Mouse (Mus musculus) liver, postnatal 0 days (tissue): ENCODE data around the gene Kalrn. TPM values are rescaled to one million over a fixed set of nuclear protein-coding genes. Genes with fewer than 3 reads are reported as not detected.

ENCODE experiments used
- ATAC-seq: fragments of 200-750 bp; cut with Nextera tagmentation; 2 replicates; pipeline ENCODE4 v1.8.0; 2017; ENCODE audit warnings: mild to moderate bottlenecking, moderate library complexity
- DNase-seq: peaks from one replicate; pipeline ENCODE4 v3.0.0-alpha.2; 2016
- H3K27ac ChIP-seq: fragments of 300-500 bp; sonication (generic); 2 replicates; pipeline ENCODE4 v1.5.1; 2014; ENCODE audit warnings: antibody characterized with exemption, moderate library complexity, mild to moderate bottlenecking, low read depth
- H3K27me3 ChIP-seq: fragments of 300-500 bp; sonication (generic); 2 replicates; pipeline ENCODE4 v1.6.1; 2014; ENCODE audit warnings: low read length, control low read depth, mixed read lengths; ENCODE audit not compliant: insufficient read depth
- H3K36me3 ChIP-seq: fragments of 300-500 bp; sonication (generic); replicated peaks from 2 replicates; pipeline ENCODE4 v1.6.1; 2014; ENCODE audit warnings: mild to moderate bottlenecking, control low read depth, low read length, moderate library complexity, mixed read lengths; ENCODE audit not compliant: insufficient read depth
- H3K4me1 ChIP-seq: fragments of 300-500 bp; sonication (generic); 2 replicates; pipeline ENCODE4 v1.6.1; 2014; ENCODE audit warnings: antibody characterized with exemption, mild to moderate bottlenecking, control low read depth; ENCODE audit not compliant: insufficient read depth
- H3K4me2 ChIP-seq: fragments of 300-500 bp; sonication (generic); 2 replicates; pipeline ENCODE4 v1.6.1; 2014; ENCODE audit warnings: low read depth, mild to moderate bottlenecking, low read length, moderate library complexity, mixed read lengths
- H3K4me3 ChIP-seq: fragments of 300-500 bp; sonication (generic); 2 replicates; pipeline ENCODE4 v1.5.1; 2014; ENCODE audit warnings: low read depth, low read length
- H3K9ac ChIP-seq: fragments of 300-500 bp; sonication (generic); replicated peaks from 2 replicates; pipeline ENCODE4 v1.6.1; 2014; ENCODE audit warnings: mild to moderate bottlenecking, moderate library complexity
- H3K9me3 ChIP-seq: fragments of 300-500 bp; sonication (generic); 2 replicates; pipeline ENCODE4 v1.6.1; 2016; ENCODE audit warnings: mild to moderate bottlenecking, control low read depth, low read length, mixed read lengths
- CTCF ChIP-seq: sonication (generic); IDR thresholded peaks from 2 replicates; pipeline ENCODE4 v1.5.1; 2016; ENCODE audit warnings: antibody characterized with exemption, low read depth
- EP300 ChIP-seq: IDR thresholded peaks from 2 replicates; pipeline ENCODE4 v1.6.1; 2016; ENCODE audit warnings: antibody characterized with exemption, low read depth, mild to moderate bottlenecking
- WGBS: fragments of 180-500 bp; shearing (Covaris S2); extraction: QIAGEN DNeasy Blood & Tissue Kit; methylation state at CpG from one replicate; pipeline ENCODE4 v1.1.7; 2014; ENCODE audit not compliant: insufficient replicate concordance; 5-methylcytosine and 5-hydroxymethylcytosine counted together
- polyA plus RNA-seq: library from polyadenylated mRNA; unstranded; fragments of >200 nt; fragmentation: Nextera tagmentation; extraction: Ambion mirVana; gene quantifications from 2 replicates; pipeline ENCODE4 v1.2.1, GENCODE M21; 2015

The Kalrn gene
- polyA plus RNA-seq, 1 experiment from 2014 or later, result 16.7 TPM

- ATAC-seq, result no peak
- Histone ChIP-seq H3K36me3 (no peaks in the 10 kb centered on the region), H3K9ac (peak overlapping the region; percentile 68; the same call in 1 of the 2 replicates), H3K27ac (no peak overlapping the region), H3K4me1 (peaks cover 15% of the 10 kb centered on the region), H3K9me3 (no peaks in the 10 kb centered on the region), H3K4me2 (peak overlapping the region; percentile 82), H3K27me3 (0 out of 2 replicates have a peak, but pooled peaks cover 4% of the 10 kb centered on the region), H3K4me3 (peak overlapping the region; percentile 66)
- 4% methylated on average over 14 of the region's 14 CpGs for WGBS
- TF ChIP-seq CTCF, result no peak
- DNase-seq, result no peak
Observed at GRCm38 (mm10) chr16:34093734-34094445, 479.4 kb downstream of the Kalrn start.

GRCm38 (mm10) chr16:34089528-34090095, 483.7 kb downstream of the Kalrn start:
- DNase-seq, result no peak
- H3K9ac ChIP-seq, result no peak overlapping the region
- no peaks in the 10 kb centered on the region for H3K9me3 ChIP-seq
- 51% methylated on average over 8 of the region's 8 CpGs for WGBS
- TF ChIP-seq CTCF, result no peak
- TF ChIP-seq EP300, result no peak
- H3K27ac ChIP-seq, result 0 out of 2 replicates have a peak overlapping the region, but pooled peaks have one; percentile 12
- peaks cover 19% of the 10 kb centered on the region for H3K4me1 ChIP-seq
- no peak overlapping the region for H3K4me3 ChIP-seq
- 0 out of 2 replicates have a peak, but pooled peaks cover 4% of the 10 kb centered on the region for H3K27me3 ChIP-seq
- no peak for ATAC-seq
- H3K4me2 ChIP-seq, result no peak overlapping the region
- no peaks in the 10 kb centered on the region for H3K36me3 ChIP-seq

- Histone ChIP-seq H3K9me3 (no peaks in the 10 kb centered on the region), H3K36me3 (no peaks in the 10 kb centered on the region), H3K27ac (0 out of 2 replicates have a peak overlapping the region, but pooled peaks have one; percentile 12), H3K4me3 (no peak overlapping the region), H3K4me1 (peaks cover 18% of the 10 kb centered on the region), H3K4me2 (no peak overlapping the region), H3K9ac (no peak overlapping the region), H3K27me3 (0 out of 2 replicates have a peak, but pooled peaks cover 4% of the 10 kb centered on the region)
- TF ChIP-seq CTCF, result no peak
- no peak for TF ChIP-seq EP300
- WGBS, result 64% methylated on average over 3 of the region's 3 CpGs
- no peak for DNase-seq
- ATAC-seq, result peak; percentile 78
Observed at GRCm38 (mm10) chr16:34089022-34089421, 484.3 kb downstream of the Kalrn start.

- no peak for DNase-seq
- TF ChIP-seq CTCF (no peak), EP300 (no peak)
- no peak overlapping the region for H3K4me3 ChIP-seq
- H3K4me2 ChIP-seq, result no peak overlapping the region
- H3K4me1 ChIP-seq, result peaks cover 13% of the 10 kb centered on the region
- H3K9me3 ChIP-seq, result no peaks in the 10 kb centered on the region
- no peak for ATAC-seq
- 47% methylated on average over 4 of the region's 4 CpGs for WGBS
- H3K9ac ChIP-seq, result no peak overlapping the region
- H3K27ac ChIP-seq, result no peak overlapping the region
- H3K27me3 ChIP-seq, result no peaks in the 10 kb centered on the region
- no peaks in the 10 kb centered on the region for H3K36me3 ChIP-seq
Observed at GRCm38 (mm10) chr16:34088331-34088730, 485.0 kb downstream of the Kalrn start.

- TF ChIP-seq EP300, result no peak
- TF ChIP-seq CTCF, result no peak
- Histone ChIP-seq H3K36me3 (no peaks in the 10 kb centered on the region), H3K27me3 (no peaks in the 10 kb centered on the region), H3K4me1 (peaks cover 19% of the 10 kb centered on the region), H3K9ac (no peak overlapping the region), H3K4me2 (no peak overlapping the region), H3K4me3 (no peak overlapping the region), H3K27ac (peak overlapping the region; percentile 84), H3K9me3 (no peaks in the 10 kb centered on the region)
- ATAC-seq (peak; percentile 70), DNase-seq (no peak)
- 67% methylated on average over 10 of the region's 10 CpGs for WGBS
Observed at GRCm38 (mm10) chr16:34084135-34084920, 489.0 kb downstream of the Kalrn start.
